Mouse (Mus musculus) adrenal gland, postnatal 10 days (tissue): Measurements from ENCODE around the gene Gnb5. TPM values are rescaled to one million over a fixed set of nuclear protein-coding genes. Genes with fewer than 3 reads are reported as not detected.
"Not testable (repeated sequence)": the region's sequence is repeated elsewhere in the genome, so short reads cannot be mapped to it uniquely, and the experiment has no call there.

Experiments used
- DNase-seq: peaks from one replicate; pipeline ENCODE4 v3.0.0; 2021; ENCODE audit warnings: mixed read lengths
- total RNA-seq, 2 experiments: library from RNA; stranded (reverse); gene quantifications; 2 replicates each; pipeline ENCODE4 v1.2.3; 2021

Gene Gnb5
- total RNA-seq, 2 experiments from 2014 or later = 29.1 to 32.4 TPM

DNA sequence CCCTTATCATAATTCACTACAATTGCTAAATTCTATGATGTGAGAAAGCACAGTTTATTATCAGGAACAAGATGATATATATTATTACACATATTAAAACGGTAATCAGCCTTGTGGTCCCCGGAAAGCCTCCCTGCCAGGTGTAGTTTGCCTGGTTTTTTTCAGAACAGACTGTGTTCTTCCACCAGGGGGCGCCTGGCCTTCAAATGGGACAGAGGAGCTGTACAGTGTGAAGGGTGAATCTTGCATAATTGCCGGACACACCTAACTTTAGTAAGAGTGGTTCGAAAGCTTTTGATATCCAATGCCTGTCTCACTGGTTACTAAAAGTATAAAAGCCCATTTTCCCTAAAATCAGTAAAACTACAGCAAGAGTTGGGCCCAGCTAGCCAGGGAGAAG, 55.6 kb downstream of the Gnb5 start:
- peak; percentile 89 for DNase-seq

DNA sequence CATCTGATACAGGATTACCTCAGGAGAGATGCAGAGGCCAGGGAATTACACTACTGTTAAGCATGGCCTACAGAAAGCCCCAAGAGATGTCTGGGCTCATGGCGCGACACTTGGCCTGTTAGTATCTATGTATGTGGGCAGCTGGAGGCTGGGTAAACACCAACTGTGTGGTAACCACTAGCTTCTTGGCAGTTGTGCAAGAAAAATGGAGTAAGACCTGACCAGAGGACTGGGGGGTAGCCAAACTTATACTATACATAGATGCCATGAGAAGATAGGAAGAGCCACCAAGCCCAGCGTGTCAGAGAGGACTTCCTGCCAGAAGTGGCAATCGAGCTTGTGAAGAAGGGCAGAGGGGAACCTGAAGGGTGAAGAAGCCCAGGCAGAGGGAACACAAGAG, 56.1 kb downstream of the Gnb5 start:
- DNase-seq = no peak

DNA sequence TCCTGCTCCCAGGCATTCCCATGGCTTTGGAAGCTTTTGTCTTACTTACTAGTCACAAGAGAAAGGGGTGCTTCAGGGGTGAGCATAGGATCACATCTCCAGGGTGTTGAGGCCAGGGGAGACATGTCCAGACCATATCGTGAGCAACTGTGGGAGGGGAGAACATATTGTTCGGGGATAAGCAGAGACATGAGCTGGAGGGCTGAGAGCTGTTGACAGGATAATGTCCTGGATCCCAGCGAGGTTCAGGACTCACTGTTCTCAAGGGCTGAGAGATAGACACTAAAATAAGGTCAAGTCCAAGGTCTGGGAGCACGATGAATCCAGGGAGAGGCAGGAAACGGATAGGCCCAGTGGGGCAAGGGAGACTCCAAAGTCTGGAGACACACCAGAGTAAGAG, 56.9 kb downstream of the Gnb5 start:
- DNase-seq = no peak

DNA sequence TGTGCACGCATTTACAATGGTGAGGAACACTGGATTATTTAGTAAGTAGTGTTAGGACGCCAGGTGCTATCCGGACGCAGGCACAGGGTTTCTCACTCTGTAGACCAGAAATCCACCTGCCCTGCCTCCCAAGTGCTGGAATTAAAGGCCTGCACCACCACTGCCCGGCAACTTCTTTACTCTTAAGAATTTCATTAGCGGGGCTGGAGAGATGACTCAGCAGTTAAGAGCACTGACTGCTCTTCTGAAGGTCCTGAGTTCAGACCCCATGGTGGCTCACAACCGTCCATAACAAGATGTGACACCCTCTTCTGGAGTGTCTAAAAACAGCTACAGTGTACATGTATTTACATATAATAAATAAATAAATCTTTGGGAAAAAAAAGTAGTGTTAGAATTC, 57.6 kb downstream of the Gnb5 start:
- DNase-seq = not testable (repeated sequence)

DNA sequence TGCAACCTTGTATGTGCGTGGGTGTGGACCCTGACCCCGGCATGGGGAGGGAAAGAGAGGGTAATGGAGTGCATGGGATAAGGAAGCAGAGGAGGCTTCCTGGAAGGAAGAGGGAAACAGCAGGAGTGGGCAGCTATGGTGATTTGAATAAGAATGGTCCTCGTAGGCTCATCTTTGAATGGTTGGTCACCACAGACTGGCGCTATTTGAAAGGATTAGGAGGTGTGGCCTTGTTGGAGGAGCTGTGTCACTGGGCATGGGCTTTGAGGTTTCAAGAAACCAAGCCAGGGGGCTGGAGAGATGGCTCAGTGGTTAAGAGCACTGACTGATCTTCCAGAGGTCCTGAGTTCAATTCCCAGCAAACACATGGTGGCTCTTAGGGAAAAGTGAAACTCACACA, 59.1 kb downstream of the Gnb5 start:
- DNase-seq = no peak

DNA sequence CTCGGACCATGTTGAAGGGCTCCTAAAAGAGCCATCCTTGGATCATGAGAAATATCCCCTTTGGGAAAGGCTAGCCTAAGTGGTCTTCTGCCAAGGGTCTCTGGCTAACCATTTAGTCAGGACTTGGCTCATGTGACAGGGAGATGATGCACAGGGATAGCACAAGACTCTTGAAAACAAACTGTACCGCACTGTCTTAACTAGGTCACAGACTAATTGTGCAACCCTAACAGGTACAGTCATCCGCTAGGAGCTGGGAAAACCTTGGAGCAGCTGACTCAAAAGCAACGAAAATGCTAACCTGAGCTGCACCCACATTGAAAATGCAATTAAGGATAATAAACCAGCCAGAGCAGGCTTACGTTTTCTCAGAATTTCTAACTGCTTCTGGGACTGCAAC, 60.1 kb downstream of the Gnb5 start:
- no peak for DNase-seq

DNA sequence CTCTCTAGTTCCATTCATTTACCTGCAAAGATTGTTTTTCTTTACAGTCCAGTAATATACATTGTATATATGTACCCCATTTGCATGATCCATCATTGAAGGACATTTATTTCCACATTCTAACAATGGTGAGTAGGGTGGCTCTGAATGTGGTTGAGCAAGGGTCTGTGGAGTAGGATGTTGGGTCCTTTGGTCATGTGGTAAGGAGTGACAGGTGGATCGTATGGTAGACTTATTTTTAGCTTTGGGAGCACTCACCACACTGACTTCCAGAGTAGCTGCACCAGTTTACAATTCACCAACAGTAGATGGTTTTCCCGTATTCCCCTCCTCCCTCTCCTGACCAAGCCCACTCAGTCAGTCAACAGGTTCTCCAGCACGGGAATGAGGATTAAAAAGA, 62.7 kb downstream of the Gnb5 start:
- DNase-seq = no peak

DNA sequence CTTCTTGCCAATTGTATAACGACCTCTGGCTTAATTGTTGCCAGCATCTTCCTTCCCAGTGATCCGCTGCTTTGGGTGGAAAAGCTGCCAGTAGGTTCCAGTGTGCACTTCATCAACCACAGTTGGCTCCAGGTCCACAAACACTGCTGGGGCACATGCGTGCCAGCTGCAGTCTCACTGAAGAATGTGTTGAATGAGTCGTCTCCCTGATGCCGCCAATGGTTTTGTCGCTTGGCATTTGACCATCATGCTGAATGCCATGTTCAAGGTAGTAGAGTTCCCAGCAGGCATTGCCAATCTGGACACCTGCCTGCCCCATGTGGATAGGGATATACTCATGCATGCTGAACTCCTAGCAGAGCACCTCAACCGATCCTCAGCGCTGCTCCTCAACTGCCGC, 69.5 kb downstream of the Gnb5 start:
- DNase-seq = no peak

DNA sequence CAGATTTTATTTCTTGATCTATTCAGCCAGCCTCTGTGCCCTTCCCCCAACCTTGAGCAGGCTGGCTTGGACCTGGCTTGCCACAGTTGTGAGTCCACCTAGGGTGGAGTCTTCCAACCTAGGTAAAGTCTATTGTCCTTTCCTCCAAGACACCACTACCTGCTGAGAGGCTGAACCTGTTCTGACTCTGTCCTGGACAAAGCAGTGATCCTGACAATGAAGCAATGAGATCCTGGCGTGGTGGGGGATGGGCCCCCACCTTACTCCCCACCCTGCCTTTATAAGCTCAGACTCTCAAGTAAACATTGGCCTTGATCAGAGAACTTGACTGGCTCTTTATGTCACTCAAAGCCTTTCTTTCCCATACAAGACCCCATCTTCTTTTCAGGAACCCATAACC, 70.3 kb downstream of the Gnb5 start:
- no peak for DNase-seq

DNA sequence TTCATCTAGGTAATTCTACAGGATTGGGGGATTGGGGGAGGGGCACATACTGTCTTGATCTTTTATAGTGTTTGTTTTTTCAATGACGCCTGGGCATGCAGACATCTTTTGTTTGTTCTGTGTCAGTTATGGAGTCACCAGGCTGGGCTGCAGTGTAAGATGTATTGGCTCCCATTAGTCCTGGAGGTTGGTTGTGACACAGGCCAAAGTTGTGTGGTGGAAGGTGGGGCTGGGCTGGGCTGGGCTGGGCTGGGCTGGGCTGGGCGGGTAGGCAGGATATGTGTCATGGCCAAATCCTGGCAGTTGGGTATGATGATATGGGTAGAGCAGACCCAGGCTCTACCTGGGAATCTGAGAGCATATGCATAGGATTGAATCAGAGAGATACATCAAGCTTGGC, 72.7 kb downstream of the Gnb5 start:
- DNase-seq = no peak

DNA sequence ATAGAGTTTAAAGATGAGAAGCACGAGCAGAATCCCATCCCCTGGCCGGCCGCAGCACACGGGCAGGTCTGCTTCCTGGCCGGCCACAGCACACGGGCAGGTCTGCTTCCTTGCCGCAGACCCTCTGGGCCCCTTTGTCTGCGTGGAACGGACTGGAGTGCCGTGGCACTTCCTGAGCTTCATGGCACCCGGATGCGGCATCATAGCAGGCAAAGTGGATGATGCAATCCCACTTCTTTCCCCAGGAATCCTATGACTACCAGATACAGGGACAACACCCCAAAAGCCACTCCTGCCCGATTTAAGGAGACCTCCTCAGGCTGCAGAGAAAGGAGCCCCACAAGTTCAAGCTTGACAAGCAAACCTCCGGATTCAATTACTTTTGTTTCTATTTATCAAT, 76.7 kb downstream of the Gnb5 start:
- DNase-seq = no peak

DNA sequence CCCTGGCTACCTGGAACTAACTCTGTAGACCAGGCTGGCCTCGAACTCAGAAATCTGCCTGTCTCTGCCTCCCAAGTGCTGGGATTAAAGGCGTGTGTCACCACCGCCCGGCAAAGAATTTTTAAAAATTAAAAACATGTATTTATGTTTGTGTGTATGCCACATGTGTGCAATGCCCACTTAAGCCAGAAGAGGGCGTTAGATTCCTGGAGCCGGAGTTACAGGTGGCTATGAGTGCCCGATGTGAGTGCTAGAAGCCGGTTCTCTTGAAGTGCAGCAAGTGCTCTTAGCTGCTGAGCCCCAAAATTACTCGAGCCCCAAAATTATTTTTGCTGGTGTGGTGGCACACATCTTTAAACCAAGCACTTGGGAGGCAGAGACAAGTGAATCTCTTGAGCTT, 77.7 kb downstream of the Gnb5 start:
- DNase-seq = no peak

DNA sequence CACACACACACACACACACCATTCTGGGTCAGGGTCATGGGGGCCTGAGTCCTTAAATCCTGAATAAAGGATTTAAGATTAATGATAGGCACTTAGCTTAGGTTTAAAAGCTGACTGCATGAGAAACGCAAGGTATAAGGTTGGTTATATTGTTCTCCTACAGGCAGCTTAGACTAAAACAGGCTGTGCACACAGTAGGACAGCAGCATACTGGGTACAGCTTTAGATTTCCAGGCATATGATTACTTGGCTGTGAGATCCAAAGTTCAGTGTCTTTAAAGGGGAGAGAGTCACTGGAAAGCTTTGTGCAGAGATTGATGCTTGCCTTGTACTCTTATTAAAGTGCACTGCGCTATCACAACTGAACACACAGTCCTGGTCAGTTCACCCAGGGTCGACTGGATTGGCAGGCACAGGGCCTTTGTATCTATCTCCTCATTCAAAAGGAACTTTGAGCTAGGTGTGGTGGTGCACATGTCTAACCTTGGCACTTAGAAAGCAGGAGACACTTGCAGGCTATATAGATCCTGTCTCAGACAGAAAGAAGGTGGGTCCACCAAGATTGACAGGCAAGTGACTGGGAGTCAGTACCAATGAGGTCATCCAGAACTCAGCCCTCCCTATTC, 78.4 kb downstream of the Gnb5 start:
- DNase-seq = no peak

DNA sequence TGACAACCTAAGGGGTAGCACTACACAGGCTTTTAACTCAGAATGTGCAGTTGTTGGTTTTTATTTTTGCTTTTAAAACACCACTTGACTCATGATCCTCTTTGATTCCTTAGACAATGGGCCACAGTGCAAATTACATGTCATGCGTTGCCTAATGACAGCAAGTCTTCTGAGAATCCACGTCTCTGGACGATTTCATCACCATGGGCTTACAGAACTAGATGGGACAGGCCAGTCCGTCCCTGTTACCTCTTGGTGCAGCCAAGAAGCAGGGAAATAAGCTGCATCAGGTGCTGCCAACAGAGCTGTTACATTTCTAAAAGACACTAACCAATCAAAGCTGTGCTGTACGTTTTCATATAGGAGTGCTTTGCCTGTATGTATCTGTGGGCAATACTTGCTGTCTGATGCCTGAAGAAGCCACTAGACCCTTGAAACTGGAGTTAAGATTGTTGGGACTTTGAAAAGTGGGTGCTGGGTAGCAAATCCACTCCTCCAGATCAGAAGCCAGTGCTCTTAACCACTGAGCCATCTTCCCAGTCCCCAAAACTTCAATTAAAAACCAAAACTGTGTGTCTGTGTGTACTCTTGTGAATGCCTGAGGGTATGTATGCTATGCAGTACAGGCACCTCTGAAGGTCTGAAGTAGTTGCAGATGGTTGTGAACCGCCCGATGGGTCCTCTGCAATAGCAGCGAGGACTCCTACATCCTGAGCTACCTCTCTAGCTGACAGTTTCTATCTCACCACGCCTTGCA, 79.3 kb downstream of the Gnb5 start:
- DNase-seq = no peak

DNA sequence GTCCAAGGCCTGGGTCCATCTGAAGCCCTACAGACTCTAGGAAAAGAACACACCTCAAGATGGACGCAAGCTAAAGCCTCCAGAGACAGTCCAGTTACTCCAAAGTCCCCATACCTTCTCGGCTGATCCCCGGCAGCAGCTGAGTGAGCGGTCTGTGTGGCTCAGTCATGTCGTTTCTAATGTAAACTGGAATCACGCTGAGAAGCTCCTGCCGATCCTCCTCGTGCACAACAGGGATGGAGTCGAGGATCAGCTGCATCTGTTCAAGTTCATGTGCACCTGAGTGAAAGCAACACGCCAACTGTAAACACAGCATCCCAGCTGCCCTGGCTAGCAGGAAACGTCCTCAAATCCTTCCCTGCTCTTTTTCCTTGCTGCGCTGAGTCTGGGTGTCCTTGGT, 87.2 kb downstream of the Gnb5 start:
- DNase-seq = no peak

Other genes starting within 250 kb of the Gnb5 start
- gene Myo5a, start 235.3 kb upstream of the Gnb5 start, total RNA-seq = 10 to 100 TPM; 23.9 to 30.5 TPM
- 1 to 10 TPM; 5.7 to 9.4 TPM for gene Myo5c, start 74.3 kb upstream of the Gnb5 start, total RNA-seq
- under 1 TPM in 1 of 2 experiments, not detected in 1; 0.33 TPM for gene Bcl2l10, start 41.5 kb downstream of the Gnb5 start, total RNA-seq
- 10 to 100 TPM; 34.6 to 35.1 TPM for gene Mapk6, start 103.7 kb downstream of the Gnb5 start, total RNA-seq
- gene Leo1, start 135.2 kb downstream of the Gnb5 start, total RNA-seq = 10 to 100 TPM; 26.1 to 27.1 TPM